Comparison of ENCODE assay signal across 9 mouse cellular contexts in the genomic region with DNA sequence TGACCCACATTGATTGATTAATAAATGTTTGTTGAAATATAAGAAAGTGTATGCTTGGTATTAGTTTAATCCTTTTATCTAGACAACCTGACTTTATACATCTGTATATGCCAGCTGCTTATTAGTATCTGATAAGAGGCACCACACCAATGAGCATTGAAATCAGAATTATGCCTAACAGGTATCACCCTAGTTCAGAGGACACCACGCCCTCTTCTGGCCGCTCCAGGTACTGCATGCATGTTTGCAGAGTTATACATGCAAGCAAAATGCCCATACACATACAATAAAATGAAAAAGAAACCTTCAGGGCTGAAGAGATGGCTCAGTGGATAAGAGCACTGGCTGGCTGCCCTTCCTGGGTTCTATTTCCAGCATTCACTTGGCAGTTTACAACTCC. TPM values are rescaled to one million over a fixed set of nuclear protein-coding genes. Genes with fewer than 3 reads are reported as not detected.
DNase-seq lines count a peak whose midpoint lies in the region; ATAC-seq and TF ChIP-seq lines count a peak whose summit lies in the region.
"Had no signal": no experiment of that assay in that cellular context is flagged by ENCODE, and none has a peak within 500 bp of the region (broad histone marks: within the 10 kb centered on the region; RNA-seq: fewer than 3 reads in every experiment).

No protein-coding gene starts in this region.

- peak; percentile 63 for TF ChIP-seq CTCF in lung, embryonic 14.5 days (IDR thresholded peaks at IDR 0.05; ENCODE audit: low read depth)
- TF ChIP-seq CTCF in Patski (IDR thresholded peaks at IDR 0.05): peak; percentile 64

- no peak overlapping the region for H3K27ac ChIP-seq in lung, embryonic 14.5 days (ENCODE audit: low read depth)
- H3K27ac ChIP-seq: lung, embryonic 15.5 days had no signal

- no peaks in the 10 kb centered on the region for H3K36me3 ChIP-seq in lung, embryonic 14.5 days (ENCODE audit: insufficient read depth)
- H3K36me3 ChIP-seq: lung, embryonic 15.5 days had no signal

- peak; percentile 32 to 48 for DNase-seq in cerebellum, postnatal 10 days
- no peak for DNase-seq in cerebellum, postnatal 36 days
- no peak for DNase-seq in lung, embryonic 14.5 days
- no peak for DNase-seq in lung, adult 18-20 months
- DNase-seq in Patski (ENCODE audit: low read depth, low spot score): no peak
- DNase-seq in yolk sac, embryonic 10.5 days (ENCODE audit: low spot score): no peak
- no peak for DNase-seq in right cerebral cortex, adult 2 months (ENCODE audit: low spot score in 2 of 2)

- H3K4me1 ChIP-seq in lung, embryonic 14.5 days (ENCODE audit: insufficient read depth): no peaks in the 10 kb centered on the region
- H3K4me1 ChIP-seq: lung, embryonic 15.5 days had no signal

- no peak for ATAC-seq in lung, embryonic 14.5 days (ENCODE audit: insufficient read depth)
- ATAC-seq in Patski: no peak
- ATAC-seq in megakaryocyte-erythroid progenitor cell, adult 5-6 weeks (replicated peaks; ENCODE audit: low FRiP score, low TSS enrichment, poor library complexity, severe bottlenecking): peak; percentile 60

- CTCF ChIA-PET in Patski (lab: Charles Lee): no interaction called here

- no peak overlapping the region for H3K4me2 ChIP-seq in lung, embryonic 14.5 days
- H3K4me2 ChIP-seq: lung, embryonic 15.5 days had no signal

- in situ Hi-C loops in Patski (cut with MboI; ENCODE audit: low pct_unique_long_range_greater_than_20kb): loop anchor here (10.0 to 25.0 kb wide), 2 partner anchors 303 to 616 kb away; no protein-coding TSS in a partner anchor

- H3K9me3 ChIP-seq in lung, embryonic 14.5 days (ENCODE audit: low read depth, low read length): no peaks in the 10 kb centered on the region
- H3K9me3 ChIP-seq: lung, embryonic 15.5 days had no signal

- H3K9ac ChIP-seq in lung, embryonic 14.5 days: no peak overlapping the region
- H3K9ac ChIP-seq: lung, embryonic 15.5 days had no signal

- H3K27me3 ChIP-seq in lung, embryonic 14.5 days (ENCODE audit: insufficient read depth, low read length): no peaks in the 10 kb centered on the region
- no peaks in the 10 kb centered on the region for H3K27me3 ChIP-seq in Patski
- H3K27me3 ChIP-seq: lung, embryonic 15.5 days had no signal

- no peak overlapping the region for H3K4me3 ChIP-seq in lung, embryonic 14.5 days (ENCODE audit: low read depth, low read length)
- H3K4me3 ChIP-seq: lung, embryonic 15.5 days had no signal

- POLR2A ChIA-PET in Patski (lab: Charles Lee): no interaction called here

- WGBS in lung, embryonic 14.5 days: 6% methylated on average over 2 of the region's 2 CpGs

RNA-seq across cellular contexts. Expression of a gene that starts 7.1 kb away (rescaled TPM):
- polyA plus RNA-seq in lung, embryonic 14.5 days (2014; fragmentation: Nextera tagmentation; extraction: Ambion mirVana): 43.9 and 45.7 TPM in 2 replicates
- 2.7 TPM for polyA plus RNA-seq in Patski (2021)
- total RNA-seq in megakaryocyte-erythroid progenitor cell, adult 5-6 weeks (2014; fragmentation: Nextera tagmentation): not detected in 2 replicates
- 0.76 and 0.80 TPM in 2 replicates for total RNA-seq in megakaryocyte-erythroid progenitor cell, adult 5-6 weeks (2017)

RNA-seq across cellular contexts. Expression of a gene that starts 7.1 kb away (rescaled TPM):
- 19.7 and 19.8 TPM in 2 replicates for polyA plus RNA-seq in lung, embryonic 14.5 days (2014; fragmentation: Nextera tagmentation; extraction: Ambion mirVana)
- polyA plus RNA-seq in Patski (2021): 26.3 TPM
- total RNA-seq in megakaryocyte-erythroid progenitor cell, adult 5-6 weeks (2014; fragmentation: Nextera tagmentation): 37.1 and 44.4 TPM in 2 replicates
- 39.3 and 45.2 TPM in 2 replicates for total RNA-seq in megakaryocyte-erythroid progenitor cell, adult 5-6 weeks (2017)

Comparison
In these comparisons a context has a peak if more than half of its experiments do, and no peak if none do; other contexts are left out.
1. DNase-seq: peak in cerebellum, postnatal 10 days (2 of 2); none in cerebellum, postnatal 36 days (0 of 2), lung, embryonic 14.5 days (single experiment), lung, adult 18-20 months (0 of 2), Patski (single experiment), yolk sac, embryonic 10.5 days (single experiment) and right cerebral cortex, adult 2 months (0 of 2).
2. RNA of a gene that starts 7.1 kb away (polyA plus RNA-seq): 43.9 to 45.7 TPM in lung, embryonic 14.5 days; 2.7 TPM in Patski (single experiment); every median in the first group is over 10 times any median in the second.